In genomic region chr6:116440849-116441248, GRCm38 (mm10) we compare ENCODE assay signal across 37 mouse cellular contexts. TPM values are rescaled to one million over a fixed set of nuclear protein-coding genes. Genes with fewer than 3 reads are reported as not detected.
DNase-seq lines count a peak whose midpoint lies in the region; ATAC-seq and TF ChIP-seq lines count a peak whose summit lies in the region.
"Had no signal": no experiment of that assay in that cellular context is flagged by ENCODE, and none has a peak within 500 bp of the region (broad histone marks: within the 10 kb centered on the region; RNA-seq: fewer than 3 reads in every experiment).

No protein-coding gene starts in this region.

- no peak for TF ChIP-seq CTCF in G1E (IDR thresholded peaks at IDR 0.05; ENCODE audit: low read depth, low read length)

- no peaks in the 10 kb centered on the region for H3K27me3 ChIP-seq in G1E (ENCODE audit: insufficient read depth, low read length)
- no peaks in the 10 kb centered on the region for H3K27me3 ChIP-seq in heart, embryonic 11.5 days (ENCODE audit: control insufficient read depth, insufficient read depth, low read length)
- no peaks in the 10 kb centered on the region for H3K27me3 ChIP-seq in heart, embryonic 16.5 days (ENCODE audit: control insufficient read depth, insufficient read depth, low read length)
- no peaks in the 10 kb centered on the region for H3K27me3 ChIP-seq in kidney, embryonic 16.5 days (ENCODE audit: insufficient read depth, low read length)
- H3K27me3 ChIP-seq: CH12.LX; intestine, embryonic 15.5 days; limb, embryonic 15.5 days; megakaryocyte, embryonic 14.5 days; midbrain, embryonic 13.5 days; stomach, embryonic 15.5 days had no signal

- DNase-seq in heart, adult 11 months: peak; percentile 92
- no peak for DNase-seq in heart, postnatal 36 days
- DNase-seq in G1E (ENCODE audit: low spot score): no peak
- no peak for DNase-seq in urinary bladder, adult 2 months (ENCODE audit: low spot score)
- DNase-seq in layer of hippocampus, adult 9-11 months: no peak
- DNase-seq: adrenal gland, postnatal 14 days; cerebellum, adult 11 months; cerebellum, adult 9-10 months; cerebellum, postnatal 36 days; kidney, adult 2 months; kidney, postnatal 4 days; lung, postnatal 4 days; right cerebral cortex, postnatal 25 days had no signal

- WGBS in heart, embryonic 11.5 days (ENCODE audit: insufficient replicate concordance): 49% methylated on average over 4 of the region's 4 CpGs
- 28% methylated on average over 4 of the region's 4 CpGs for WGBS in heart, embryonic 16.5 days
- 78% methylated on average over 4 of the region's 4 CpGs for WGBS in kidney, embryonic 16.5 days

- peaks cover 15% of the 10 kb centered on the region for H3K36me3 ChIP-seq in G1E (replicated peaks)
- no peaks in the 10 kb centered on the region for H3K36me3 ChIP-seq in heart, embryonic 11.5 days (ENCODE audit: control insufficient read depth, insufficient read depth, low read length)
- H3K36me3 ChIP-seq in heart, embryonic 16.5 days (ENCODE audit: control insufficient read depth, insufficient read depth): no peaks in the 10 kb centered on the region
- no peaks in the 10 kb centered on the region for H3K36me3 ChIP-seq in kidney, embryonic 16.5 days (ENCODE audit: insufficient read depth, low read length)
- H3K36me3 ChIP-seq: intestine, embryonic 15.5 days; limb, embryonic 10.5 days; limb, embryonic 15.5 days; midbrain, embryonic 13.5 days; stomach, embryonic 15.5 days had no signal

- 0 out of 2 replicates have a peak overlapping the region, but pooled peaks have one; percentile 50 for H3K27ac ChIP-seq in heart, embryonic 11.5 days (ENCODE audit: low read depth, low read length)
- peak overlapping the region; percentile 86 for H3K27ac ChIP-seq in heart, embryonic 16.5 days (ENCODE audit: low read length)
- H3K27ac ChIP-seq in kidney, embryonic 16.5 days (ENCODE audit: low read length): no peak overlapping the region
- H3K27ac ChIP-seq: intestine, embryonic 15.5 days; kidney, postnatal 0 days; limb, embryonic 10.5 days; limb, embryonic 15.5 days; midbrain, embryonic 13.5 days; stomach, embryonic 15.5 days had no signal

- H3K9me3 ChIP-seq in G1E (replicated peaks): no peaks in the 10 kb centered on the region
- peaks cover 3% of the 10 kb centered on the region for H3K9me3 ChIP-seq in heart, embryonic 11.5 days (replicated peaks; ENCODE audit: control insufficient read depth, low read length)
- peaks cover 10% of the 10 kb centered on the region for H3K9me3 ChIP-seq in heart, embryonic 16.5 days (replicated peaks; ENCODE audit: control insufficient read depth, low read length)
- H3K9me3 ChIP-seq in kidney, embryonic 16.5 days (ENCODE audit: low read length): no peaks in the 10 kb centered on the region; the same call in 1 of the 2 replicates
- H3K9me3 ChIP-seq: intestine, embryonic 15.5 days; limb, embryonic 10.5 days; limb, embryonic 15.5 days; midbrain, embryonic 13.5 days; stomach, embryonic 15.5 days had no signal

- H3K4me3 ChIP-seq in G1E (ENCODE audit: low read depth, low read length): no peak overlapping the region
- H3K4me3 ChIP-seq in heart, embryonic 11.5 days (ENCODE audit: low read depth, low read length): no peak overlapping the region
- H3K4me3 ChIP-seq in heart, embryonic 16.5 days (ENCODE audit: low read length): no peak overlapping the region
- no peak overlapping the region for H3K4me3 ChIP-seq in kidney, embryonic 16.5 days (ENCODE audit: low read length)
- H3K4me3 ChIP-seq: intestine, embryonic 15.5 days; limb, embryonic 10.5 days; limb, embryonic 15.5 days; megakaryocyte, embryonic 14.5 days; midbrain, embryonic 13.5 days; stomach, embryonic 15.5 days had no signal

- H3K4me1 ChIP-seq in G1E (ENCODE audit: insufficient read depth, low read depth, low read length): peaks cover 6% of the 10 kb centered on the region
- 0 out of 2 replicates have a peak, but pooled peaks cover 4% of the 10 kb centered on the region for H3K4me1 ChIP-seq in heart, embryonic 11.5 days (ENCODE audit: control insufficient read depth, insufficient read depth, low read length)
- H3K4me1 ChIP-seq in heart, embryonic 16.5 days (ENCODE audit: control insufficient read depth, insufficient read depth, low read length): peaks cover 12% of the 10 kb centered on the region
- H3K4me1 ChIP-seq in kidney, embryonic 16.5 days (ENCODE audit: insufficient read depth, low read length): no peaks in the 10 kb centered on the region
- H3K4me1 ChIP-seq: intestine, embryonic 15.5 days; limb, embryonic 10.5 days; limb, embryonic 15.5 days; midbrain, embryonic 13.5 days; stomach, embryonic 15.5 days had no signal

- intact Hi-C loops in heart, postnatal 36 days (cut with DNase I): no loop called here

- no peak overlapping the region for H3K4me2 ChIP-seq in heart, embryonic 11.5 days
- peak overlapping the region; percentile 45 for H3K4me2 ChIP-seq in heart, embryonic 16.5 days (ENCODE audit: low read depth, low read length)
- no peak overlapping the region for H3K4me2 ChIP-seq in kidney, embryonic 16.5 days (replicated peaks; ENCODE audit: low read depth, low read length)
- H3K4me2 ChIP-seq: intestine, embryonic 15.5 days; limb, embryonic 15.5 days; midbrain, embryonic 13.5 days; stomach, embryonic 15.5 days had no signal

- peak; percentile 65 for ATAC-seq in G1E (ENCODE audit: extremely low read depth, insufficient number of reproducible peaks, low FRiP score, poor library complexity, severe bottlenecking)
- no peak for ATAC-seq in heart, embryonic 11.5 days (replicated peaks; ENCODE audit: insufficient number of reproducible peaks, low FRiP score, low TSS enrichment)
- ATAC-seq in heart, embryonic 16.5 days (replicated peaks; ENCODE audit: extremely low read depth, insufficient read depth, low FRiP score): peak; percentile 94
- ATAC-seq in kidney, embryonic 16.5 days (ENCODE audit: low FRiP score, low TSS enrichment): no peak
- ATAC-seq: forebrain, embryonic 14.5 days; hindbrain, embryonic 16.5 days; intestine, embryonic 15.5 days; midbrain, embryonic 13.5 days had no signal

- H3K9ac ChIP-seq in heart, embryonic 11.5 days (ENCODE audit: low read depth, low read length): no peak overlapping the region
- no peak overlapping the region for H3K9ac ChIP-seq in heart, embryonic 16.5 days (ENCODE audit: low read length)
- H3K9ac ChIP-seq in kidney, embryonic 16.5 days (replicated peaks; ENCODE audit: low read length): no peak overlapping the region
- H3K9ac ChIP-seq: intestine, embryonic 15.5 days; limb, embryonic 15.5 days; midbrain, embryonic 13.5 days; stomach, embryonic 15.5 days had no signal

RNA-seq across cellular contexts. Expression of gene Alox5, which starts 20.1 kb away (rescaled TPM):
- 10 to 100 TPM in 1 of 2 experiments, 1 to 10 TPM in 1; 8.6 to 14.9 TPM for total RNA-seq in heart, postnatal 36 days (2021)
- total RNA-seq in G1E (2014; fragmentation: Nextera tagmentation): 73.4 and 102 TPM in 2 replicates
- total RNA-seq in G1E (2017): 87.0 and 92.5 TPM in 2 replicates
- polyA plus RNA-seq in G1E (2012): 22.3 and 24.0 TPM in 2 replicates
- 2.7 and 4.3 TPM in 2 replicates for polyA plus RNA-seq in heart, embryonic 11.5 days (2014; fragmentation: Nextera tagmentation; extraction: Ambion mirVana)
- polyA plus RNA-seq in heart, embryonic 16.5 days (2015; fragmentation: Nextera tagmentation; extraction: Ambion mirVana): 2.7 and 2.9 TPM in 2 replicates
- 0.63 and 0.89 TPM in 2 replicates for polyA plus RNA-seq in kidney, embryonic 16.5 days (2015; fragmentation: Nextera tagmentation; extraction: Ambion mirVana)
- polyA plus RNA-seq in urinary bladder, adult 2 months (2012; rRNA removed): 4.0 TPM in 2 replicates
- total RNA-seq: CH12.LX had no signal

RNA-seq across cellular contexts. Expression of gene Olfr211, which starts 48.0 kb away (rescaled TPM):
- total RNA-seq in heart, postnatal 36 days (2021): not detected
- total RNA-seq in G1E (2014; fragmentation: Nextera tagmentation) (not detected in 2 replicates), G1E (2017) (0.06 and 0.22 TPM in 2 replicates)
- not detected in 2 replicates for polyA plus RNA-seq in G1E (2012)
- polyA plus RNA-seq in heart, embryonic 11.5 days (2014; fragmentation: Nextera tagmentation; extraction: Ambion mirVana): not detected in 2 replicates
- polyA plus RNA-seq in heart, embryonic 16.5 days (2015; fragmentation: Nextera tagmentation; extraction: Ambion mirVana): not detected in 2 replicates
- not detected in 2 replicates for polyA plus RNA-seq in kidney, embryonic 16.5 days (2015; fragmentation: Nextera tagmentation; extraction: Ambion mirVana)
- not detected in 2 replicates for polyA plus RNA-seq in urinary bladder, adult 2 months (2012; rRNA removed)
- total RNA-seq: adrenal gland, postnatal 14 days; CH12.LX; ES-E14; gastrocnemius, adult 8-10 months; gastrocnemius, postnatal 4 days; layer of hippocampus, adult 8-10 months; left cerebral cortex, postnatal 10 days had no signal
- polyA plus RNA-seq: C2C12; embryonic facial prominence, embryonic 11.5 days; forebrain, embryonic 14.5 days; hindbrain, embryonic 11.5 days; hindbrain, embryonic 16.5 days; intestine, embryonic 15.5 days; kidney, adult 2 months; kidney, postnatal 0 days; limb, embryonic 10.5 days; limb, embryonic 15.5 days; liver, embryonic 16.5 days; lung, embryonic 16.5 days; midbrain, embryonic 13.5 days; neural tube, embryonic 14.5 days; stomach, embryonic 15.5 days had no signal

Comparison
In these comparisons a context has a peak if more than half of its experiments do, and no peak if none do; other contexts are left out.
1. ATAC-seq: peak in G1E (single experiment) and heart, embryonic 16.5 days (single experiment); none in heart, embryonic 11.5 days (single experiment) and kidney, embryonic 16.5 days (single experiment).